In the genomic region with DNA sequence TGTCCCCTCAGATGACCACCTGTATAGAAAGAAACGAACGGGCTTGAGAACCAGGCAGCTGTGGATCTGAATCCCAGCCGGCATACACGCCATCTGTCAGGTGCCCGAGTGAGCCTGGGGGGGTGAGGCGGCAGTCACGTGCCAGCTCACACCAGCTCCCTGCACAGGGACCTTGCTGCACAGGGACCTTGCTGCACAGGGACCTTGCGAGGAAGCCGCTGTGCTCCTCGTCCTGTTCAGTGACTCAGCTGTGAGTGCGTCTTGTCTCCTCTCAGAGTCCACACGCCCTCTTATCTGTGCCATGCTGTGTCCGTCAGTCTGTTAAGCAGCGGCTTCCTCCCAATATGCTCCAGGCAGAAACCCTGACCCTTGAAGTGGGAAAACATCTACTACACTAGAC, we compare ENCODE assay signal across 15 mouse cellular contexts. TPM values are rescaled to one million over a fixed set of nuclear protein-coding genes. Genes with fewer than 3 reads are reported as not detected.
DNase-seq lines count a peak whose midpoint lies in the region; ATAC-seq and TF ChIP-seq lines count a peak whose summit lies in the region.
"Had no signal": no experiment of that assay in that cellular context is flagged by ENCODE, and none has a peak within 500 bp of the region (broad histone marks: within the 10 kb centered on the region; RNA-seq: fewer than 3 reads in every experiment).

No protein-coding gene starts in this region.

- no peak overlapping the region for H3K4me2 ChIP-seq in forebrain, embryonic 11.5 days (ENCODE audit: low read depth, low read length, severe bottlenecking)
- H3K4me2 ChIP-seq: forebrain, embryonic 15.5 days; kidney, embryonic 15.5 days; limb, embryonic 13.5 days; midbrain, embryonic 11.5 days had no signal

- no peak for TF ChIP-seq EP300 in heart, adult 2 months (IDR thresholded peaks at IDR 0.05; ENCODE audit: insufficient read depth, low read depth, low read length)

- H3K27ac ChIP-seq in forebrain, embryonic 11.5 days (ENCODE audit: low read depth, low read length): no peak overlapping the region
- H3K27ac ChIP-seq in heart, adult 2 months: no peak overlapping the region
- H3K27ac ChIP-seq: forebrain, embryonic 15.5 days; kidney, embryonic 15.5 days; left cerebral cortex, adult 2 months; limb, embryonic 13.5 days had no signal

- no peak overlapping the region for H3K9ac ChIP-seq in forebrain, embryonic 11.5 days (ENCODE audit: low read length)
- no peak overlapping the region for H3K9ac ChIP-seq in heart, adult 2 months (ENCODE audit: low read depth, low read length)
- H3K9ac ChIP-seq: forebrain, embryonic 15.5 days; kidney, embryonic 15.5 days; limb, embryonic 13.5 days had no signal

- no peaks in the 10 kb centered on the region for H3K9me3 ChIP-seq in forebrain, embryonic 11.5 days (ENCODE audit: control insufficient read depth, low read length)
- H3K9me3 ChIP-seq: forebrain, embryonic 15.5 days; kidney, embryonic 15.5 days; limb, embryonic 13.5 days had no signal

- WGBS in forebrain, embryonic 11.5 days: 87% methylated on average over 14 of the region's 14 CpGs
- WGBS in heart, adult 2 months: 81% methylated on average over 14 of the region's 14 CpGs

- H3K79me2 ChIP-seq in heart, adult 2 months (replicated peaks; ENCODE audit: control insufficient read depth, insufficient read depth, low read length): no peaks in the 10 kb centered on the region

- no peak for TF ChIP-seq CTCF in heart, adult 2 months (IDR thresholded peaks at IDR 0.05)

- no peak for TF ChIP-seq POLR2A in heart, adult 2 months (IDR thresholded peaks at IDR 0.05; ENCODE audit: insufficient read depth, low read depth, low read length)

- DNase-seq in left cerebral cortex, postnatal 4 days: peak; percentile 28
- DNase-seq in left cerebral cortex, postnatal 10 days (ENCODE audit: extremely low spot score in 1 of 2, low spot score in 2 of 2): no peak
- DNase-seq in adrenal gland, postnatal 25 days: peak; percentile 71
- no peak for DNase-seq in forebrain, embryonic 11.5 days (ENCODE audit: low spot score)
- no peak for DNase-seq in heart, adult 2 months
- DNase-seq: cerebellum, adult 11-12 months; right cerebral cortex, adult 18-20 months had no signal

- intact Hi-C loops in left cerebral cortex, postnatal 4 days (cut with DNase I): no loop called here
- intact Hi-C loops in left cerebral cortex, postnatal 10 days (cut with DNase I): loop anchor here (5.0 kb wide), 1 partner anchor 118 kb away; no protein-coding TSS in a partner anchor
- intact Hi-C loops in heart, adult 2 months (cut with DNase I): loop anchor here (5.0 kb wide), 1 partner anchor 118 kb away; no protein-coding TSS in a partner anchor

- H3K36me3 ChIP-seq in forebrain, embryonic 11.5 days (ENCODE audit: control insufficient read depth, insufficient read depth, low read length): no peaks in the 10 kb centered on the region; the same call in 1 of the 2 replicates
- H3K36me3 ChIP-seq in heart, adult 2 months (ENCODE audit: control insufficient read depth, insufficient read depth, low read length): no peaks in the 10 kb centered on the region
- H3K36me3 ChIP-seq: limb, embryonic 13.5 days had no signal

- ATAC-seq in erythroid progenitor cell, adult 5-6 weeks (replicated peaks; ENCODE audit: low FRiP score, poor library complexity, severe bottlenecking): peak; percentile 63; the same call in 1 of the 2 replicates
- peak; percentile 46; the same call in 1 of the 2 replicates for ATAC-seq in megakaryocyte-erythroid progenitor cell, adult 5-6 weeks (replicated peaks; ENCODE audit: low FRiP score, low TSS enrichment, poor library complexity, severe bottlenecking)
- ATAC-seq in forebrain, embryonic 11.5 days (replicated peaks; ENCODE audit: low FRiP score): no peak
- ATAC-seq: forebrain, embryonic 15.5 days; lung, postnatal 0 days had no signal

- no peaks in the 10 kb centered on the region for H3K4me1 ChIP-seq in forebrain, embryonic 11.5 days (replicated peaks; ENCODE audit: control insufficient read depth, insufficient read depth, low read length)
- H3K4me1 ChIP-seq in heart, adult 2 months (ENCODE audit: control insufficient read depth, insufficient read depth, low read length): no peaks in the 10 kb centered on the region
- H3K4me1 ChIP-seq: forebrain, embryonic 15.5 days; limb, embryonic 13.5 days had no signal

- H3K27me3 ChIP-seq in forebrain, embryonic 11.5 days (ENCODE audit: control insufficient read depth, insufficient read depth, low read length): no peaks in the 10 kb centered on the region
- H3K27me3 ChIP-seq in heart, adult 2 months (ENCODE audit: control insufficient read depth, insufficient read depth, low read length): no peaks in the 10 kb centered on the region
- H3K27me3 ChIP-seq: forebrain, embryonic 15.5 days; kidney, embryonic 15.5 days; limb, embryonic 13.5 days had no signal

- no peak overlapping the region for H3K4me3 ChIP-seq in forebrain, embryonic 11.5 days (ENCODE audit: low read depth, low read length)
- no peak overlapping the region for H3K4me3 ChIP-seq in heart, adult 2 months
- H3K4me3 ChIP-seq: forebrain, embryonic 15.5 days; kidney, embryonic 15.5 days; left cerebral cortex, adult 2 months; limb, embryonic 13.5 days had no signal

RNA-seq across cellular contexts. Expression of a gene that starts 13.1 kb away (rescaled TPM):
- total RNA-seq in left cerebral cortex, postnatal 4 days (2021): 10 to 100 TPM; 28.0 to 36.5 TPM
- 10 to 100 TPM; 30.2 to 32.4 TPM for total RNA-seq in left cerebral cortex, postnatal 10 days (2021)
- total RNA-seq in adrenal gland, postnatal 25 days (2021): 42.8 and 59.0 TPM in 2 replicates
- 2.5 and 4.6 TPM in 2 replicates for total RNA-seq in erythroid progenitor cell, adult 5-6 weeks (2015; ENCODE audit: low replicate concordance)
- total RNA-seq in erythroid progenitor cell, adult 5-6 weeks (2017; ENCODE audit: low replicate concordance): 2.8 and 4.2 TPM in 2 replicates
- total RNA-seq in megakaryocyte-erythroid progenitor cell, adult 5-6 weeks (2014; fragmentation: Nextera tagmentation): 13.9 and 15.4 TPM in 2 replicates
- total RNA-seq in megakaryocyte-erythroid progenitor cell, adult 5-6 weeks (2017): 38.5 and 91.6 TPM in 2 replicates
- polyA plus RNA-seq in forebrain, embryonic 11.5 days (2014; fragmentation: Nextera tagmentation; extraction: Ambion mirVana): 18.6 and 23.4 TPM in 2 replicates
- 10 to 100 TPM; 35.4 to 37.1 TPM for total RNA-seq in heart, adult 2 months (2021)
- 40.4 and 45.3 TPM in 2 replicates for polyA plus RNA-seq in heart, adult 2 months (2012; rRNA removed)

Comparison
In these comparisons a context has a peak if more than half of its experiments do, and no peak if none do; other contexts are left out.
1. DNase-seq: peak in left cerebral cortex, postnatal 4 days (single experiment) and adrenal gland, postnatal 25 days (single experiment); none in left cerebral cortex, postnatal 10 days (0 of 2), forebrain, embryonic 11.5 days (single experiment) and heart, adult 2 months (0 of 2).